Mouse (Mus musculus) small intestine, adult 2 months (tissue): Measurements from ENCODE around the gene Olfr222.

ENCODE experiments used
- CTCF ChIP-seq: fragments of 200-500 bp; IDR thresholded peaks from 2 replicates; pipeline ENCODE4 v1.5.1; 2012; ENCODE audit warnings: low read depth, mild to moderate bottlenecking, control low read depth, inconsistent platforms, low read length, moderate library complexity, mixed read lengths; ENCODE audit not compliant: insufficient replicate concordance, insufficient read length; ENCODE audit errors: extremely low read depth
- POLR2A ChIP-seq: fragments of 200-500 bp; IDR thresholded peaks from 2 replicates; pipeline ENCODE4 v1.6.1; 2012; ENCODE audit warnings: low read depth, mild to moderate bottlenecking, control low read depth, inconsistent platforms, low read length, moderate library complexity

GRCm38 (mm10) chr11:59624017-59624630 lies 48.1 kb upstream of the Olfr222 start:
- TF ChIP-seq CTCF (peak; percentile 51; the same call in 1 of the 2 replicates), POLR2A (no peak)
